Mouse (Mus musculus) olfactory bulb, adult 2 months (tissue): ENCODE results near the gene Cntrl.

ENCODE experiments used
- CTCF ChIP-seq: fragments of 200-500 bp; IDR thresholded peaks from 2 replicates; pipeline ENCODE4 v1.5.1; 2012; ENCODE audit warnings: low read depth, mild to moderate bottlenecking, low read length, moderate library complexity; ENCODE audit not compliant: insufficient read depth
- POLR2A ChIP-seq: fragments of 200-500 bp; IDR thresholded peaks from 2 replicates; pipeline ENCODE4 v1.6.1; 2012; ENCODE audit warnings: mild to moderate bottlenecking, low read depth, low read length, moderate library complexity; ENCODE audit not compliant: insufficient read depth

GRCm38 (mm10) chr2:35183115-35183673, 73.9 kb downstream of the Cntrl start:
- no peak for TF ChIP-seq POLR2A
- TF ChIP-seq CTCF, result no peak
